In genomic region chr4:126839873-126840272, GRCm38 (mm10) we compare ENCODE assay signal across 8 mouse cellular contexts.
DNase-seq lines count a peak whose midpoint lies in the region; ATAC-seq and TF ChIP-seq lines count a peak whose summit lies in the region.

No protein-coding gene starts in this region.

- peak; percentile 72 for DNase-seq in CD4-positive helper T cell, adult 2 months (ENCODE audit: low read depth, low spot score)
- peak; percentile 62 for DNase-seq in adrenal gland, adult 8-10 months
- DNase-seq in embryo, embryonic 11 days: peak; percentile 83
- DNase-seq in heart, adult 2 months: peak; percentile 70 to 88
- DNase-seq in kidney, postnatal 25 days: peak; percentile 77 to 91
- DNase-seq in liver, embryonic 14.5 days (ENCODE audit: low read depth in 3 of 3, low spot score in 3 of 3): peak; percentile 28 to 58 (median 37)
- peak; percentile 89 for DNase-seq in stomach, postnatal 0 days (ENCODE audit: low spot score)

- intact Hi-C loops in heart, adult 2 months (cut with DNase I): loop anchor here (1.0 to 2.0 kb wide), 3 partner anchors 95 to 286 kb away; no protein-coding TSS in a partner anchor

- no peaks in the 10 kb centered on the region for H3K79me2 ChIP-seq in heart, adult 2 months (replicated peaks; ENCODE audit: control insufficient read depth, insufficient read depth, low read length)

- WGBS in heart, adult 2 months: 16% methylated on average over 7 of the region's 7 CpGs
- WGBS in liver, embryonic 14.5 days (ENCODE audit: insufficient replicate concordance): 19% methylated on average over 7 of the region's 7 CpGs
- 19% methylated on average over 7 of the region's 7 CpGs for WGBS in neural tube, embryonic 14.5 days
- WGBS in stomach, postnatal 0 days: 18% methylated on average over 7 of the region's 7 CpGs

- TF ChIP-seq CTCF in heart, adult 2 months (IDR thresholded peaks at IDR 0.05): peak; percentile 97
- peak; percentile 95 for TF ChIP-seq CTCF in liver, embryonic 14.5 days (IDR thresholded peaks at IDR 0.05; ENCODE audit: low read depth)
- TF ChIP-seq CTCF in stomach, postnatal 0 days (IDR thresholded peaks at IDR 0.05; ENCODE audit: low read depth): peak; percentile 96

- H3K4me1 ChIP-seq in heart, adult 2 months (ENCODE audit: control insufficient read depth, insufficient read depth, low read length): peaks cover 5% of the 10 kb centered on the region
- no peaks in the 10 kb centered on the region for H3K4me1 ChIP-seq in liver, embryonic 14.5 days (replicated peaks; ENCODE audit: control insufficient read depth in 2 of 2, insufficient read depth in 2 of 2, low read length in 1 of 2)
- no peaks in the 10 kb centered on the region for H3K4me1 ChIP-seq in neural tube, embryonic 14.5 days (ENCODE audit: control insufficient read depth, insufficient read depth, low read length)
- H3K4me1 ChIP-seq in stomach, postnatal 0 days (replicated peaks; ENCODE audit: control insufficient read depth, insufficient read depth): no peaks in the 10 kb centered on the region

- no peaks in the 10 kb centered on the region for H3K36me3 ChIP-seq in heart, adult 2 months (ENCODE audit: control insufficient read depth, insufficient read depth, low read length)
- H3K36me3 ChIP-seq in liver, embryonic 14.5 days (replicated peaks; ENCODE audit: control insufficient read depth, insufficient read depth, low read depth): no peaks in the 10 kb centered on the region
- H3K36me3 ChIP-seq in neural tube, embryonic 14.5 days (ENCODE audit: control insufficient read depth, insufficient read depth, low read length): peaks cover 23% of the 10 kb centered on the region
- H3K36me3 ChIP-seq in stomach, postnatal 0 days (ENCODE audit: control insufficient read depth, insufficient read depth, low read length): peaks cover 21% of the 10 kb centered on the region; the same call in 1 of the 2 replicates

- H3K9ac ChIP-seq in heart, adult 2 months (ENCODE audit: low read depth, low read length): no peak overlapping the region
- no peak overlapping the region for H3K9ac ChIP-seq in liver, embryonic 14.5 days (replicated peaks)
- H3K9ac ChIP-seq in neural tube, embryonic 14.5 days (replicated peaks; ENCODE audit: low read depth, low read length): no peak overlapping the region
- H3K9ac ChIP-seq in stomach, postnatal 0 days (ENCODE audit: low read length): no peak overlapping the region

- no peak overlapping the region for H3K27ac ChIP-seq in heart, adult 2 months
- no peak overlapping the region for H3K27ac ChIP-seq in liver, embryonic 14.5 days
- H3K27ac ChIP-seq in neural tube, embryonic 14.5 days (ENCODE audit: low read depth, low read length): no peak overlapping the region
- no peak overlapping the region for H3K27ac ChIP-seq in stomach, postnatal 0 days (replicated peaks)

- ATAC-seq in liver, embryonic 14.5 days (ENCODE audit: insufficient read depth): no peak
- peak; percentile 34; the same call in 1 of the 2 replicates for ATAC-seq in neural tube, embryonic 14.5 days (ENCODE audit: low read depth)
- peak; percentile 59 for ATAC-seq in stomach, postnatal 0 days (ENCODE audit: low FRiP score, low TSS enrichment)

- TF ChIP-seq POLR2A in heart, adult 2 months (IDR thresholded peaks at IDR 0.05; ENCODE audit: insufficient read depth, low read depth, low read length): no peak

- 0 out of 2 replicates have a peak, but pooled peaks have one; percentile 30 for TF ChIP-seq EP300 in heart, adult 2 months (IDR thresholded peaks at IDR 0.05; ENCODE audit: insufficient read depth, low read depth, low read length)
- no peak for TF ChIP-seq EP300 in liver, embryonic 14.5 days (IDR thresholded peaks at IDR 0.05; ENCODE audit: low read depth)
- no peak for TF ChIP-seq EP300 in stomach, postnatal 0 days (optimal IDR thresholded peaks at IDR 0.05)

- H3K27me3 ChIP-seq in heart, adult 2 months (ENCODE audit: control insufficient read depth, insufficient read depth, low read length): no peaks in the 10 kb centered on the region
- H3K27me3 ChIP-seq in liver, embryonic 14.5 days (ENCODE audit: control insufficient read depth, insufficient read depth, low read length): no peaks in the 10 kb centered on the region
- H3K27me3 ChIP-seq in neural tube, embryonic 14.5 days (ENCODE audit: control insufficient read depth, insufficient read depth, low read length): no peaks in the 10 kb centered on the region
- no peaks in the 10 kb centered on the region for H3K27me3 ChIP-seq in stomach, postnatal 0 days (ENCODE audit: control insufficient read depth, insufficient read depth, low read length)

- no peak overlapping the region for H3K4me3 ChIP-seq in heart, adult 2 months
- no peak overlapping the region for H3K4me3 ChIP-seq in liver, embryonic 14.5 days (ENCODE audit: insufficient read depth in 1 of 2, low read depth in 2 of 2, low read length in 2 of 2)
- no peak overlapping the region for H3K4me3 ChIP-seq in neural tube, embryonic 14.5 days (ENCODE audit: low read depth, low read length)
- H3K4me3 ChIP-seq in stomach, postnatal 0 days (ENCODE audit: low read depth, low read length): no peak overlapping the region

- H3K9me3 ChIP-seq in liver, embryonic 14.5 days (ENCODE audit: control insufficient read depth, low read length): no peaks in the 10 kb centered on the region
- H3K9me3 ChIP-seq in neural tube, embryonic 14.5 days (ENCODE audit: control insufficient read depth, low read length): no peaks in the 10 kb centered on the region
- H3K9me3 ChIP-seq in stomach, postnatal 0 days (ENCODE audit: control insufficient read depth, low read length): no peaks in the 10 kb centered on the region

- no peak overlapping the region for H3K4me2 ChIP-seq in liver, embryonic 14.5 days (ENCODE audit: low read depth)
- no peak overlapping the region for H3K4me2 ChIP-seq in neural tube, embryonic 14.5 days (ENCODE audit: low read depth, low read length)
- H3K4me2 ChIP-seq in stomach, postnatal 0 days (replicated peaks; ENCODE audit: low read depth): no peak overlapping the region

Comparison
In these comparisons a context has a peak if more than half of its experiments do, and no peak if none do; other contexts are left out.
1. DNase-seq: peak in every context shown above with its lines; median percentile 89 in stomach, postnatal 0 days; 84 in kidney, postnatal 25 days; 83 in embryo, embryonic 11 days; 79 in heart, adult 2 months; 72 in CD4-positive helper T cell, adult 2 months; 62 in adrenal gland, adult 8-10 months; 37 in liver, embryonic 14.5 days.